Mouse (Mus musculus) hematopoietic stem cell, adult 5-6 weeks (primary cell): ENCODE results near the gene Tubb5. TPM values are rescaled to one million over a fixed set of nuclear protein-coding genes. Genes with fewer than 3 reads are reported as not detected.

ENCODE experiments used
- ATAC-seq, 2 experiments: fragments of 125-278 bp in 1 of 2; replicated peaks in 1 of 2; 2 replicates each; pipeline ENCODE4 v1.8.0; 2016 to 2017; ENCODE audit warnings: inconsistent platforms in 2 of 2, mild to moderate bottlenecking in 2 of 2, moderate number of reproducible peaks in 2 of 2, low read depth in 1 of 2, moderate TSS enrichment in 1 of 2; ENCODE audit not compliant: low FRiP score in 2 of 2, poor library complexity in 2 of 2, severe bottlenecking in 2 of 2, insufficient read depth in 1 of 2, low TSS enrichment in 1 of 2
- total RNA-seq: library from RNA; stranded (forward); fragments of 172-1452, 232-1000 nt; gene quantifications from 2 replicates; pipeline ENCODE4 v1.2.3, GENCODE M21; 2017

Tubb5 gene
- total RNA-seq, 1 experiment from 2014 or later, result 988 TPM

GRCm38 (mm10) chr17:35816686-35817085, 21.4 kb downstream of the Tubb5 start:
- ATAC-seq, result no peak

- ATAC-seq, result no peak
Observed at GRCm38 (mm10) chr17:35815836-35816235, 22.3 kb downstream of the Tubb5 start.

- ATAC-seq, result no peak
Observed at GRCm38 (mm10) chr17:35814678-35815077, 23.4 kb downstream of the Tubb5 start.

GRCm38 (mm10) chr17:35813653-35814052, 24.5 kb downstream of the Tubb5 start:
- ATAC-seq, result peak; percentile 19 to 34; a peak in 2 of 4 replicates

- peak; percentile 80 to 84 for ATAC-seq
Observed at GRCm38 (mm10) chr17:35813245-35813647, 24.9 kb downstream of the Tubb5 start.

GRCm38 (mm10) chr17:35812736-35813135, 25.4 kb downstream of the Tubb5 start:
- ATAC-seq, result no peak

GRCm38 (mm10) chr17:35812307-35812706, 25.8 kb downstream of the Tubb5 start:
- no peak for ATAC-seq

- ATAC-seq, result no peak; a peak in 1 of 4 replicates
Observed at GRCm38 (mm10) chr17:35810900-35811648, 27.0 kb downstream of the Tubb5 start.

GRCm38 (mm10) chr17:35809395-35809794, 28.7 kb downstream of the Tubb5 start:
- ATAC-seq, result no peak

- peak in 1 of 2 experiments; percentile 50; a peak in 1 of 4 replicates for ATAC-seq
Observed at GRCm38 (mm10) chr17:35808073-35808472, 30.0 kb downstream of the Tubb5 start.

- no peak for ATAC-seq
Observed at GRCm38 (mm10) chr17:35803858-35804399, 34.2 kb downstream of the Tubb5 start.

- no peak for ATAC-seq
Observed at GRCm38 (mm10) chr17:35803020-35803419, 35.1 kb downstream of the Tubb5 start.

GRCm38 (mm10) chr17:35800905-35801304, 37.2 kb downstream of the Tubb5 start:
- no peak for ATAC-seq

GRCm38 (mm10) chr17:35796835-35797234, 41.3 kb downstream of the Tubb5 start:
- no peak for ATAC-seq

GRCm38 (mm10) chr17:35795656-35796055, 42.5 kb downstream of the Tubb5 start:
- ATAC-seq, result no peak

GRCm38 (mm10) chr17:35795099-35795498, 43.0 kb downstream of the Tubb5 start:
- ATAC-seq, result no peak

- ATAC-seq, result no peak
Observed at GRCm38 (mm10) chr17:35792837-35793236, 45.3 kb downstream of the Tubb5 start.

GRCm38 (mm10) chr17:35790933-35791332, 47.2 kb downstream of the Tubb5 start:
- ATAC-seq, result no peak

- peak; percentile 75 to 77 for ATAC-seq
Observed at GRCm38 (mm10) chr17:35788025-35788424, 50.1 kb downstream of the Tubb5 start.
